Mouse (Mus musculus) adrenal gland, postnatal 36 days (tissue): Measurements from ENCODE around the gene Ewsr1. TPM values are rescaled to one million over a fixed set of nuclear protein-coding genes. Genes with fewer than 3 reads are reported as not detected.

Experiments
- DNase-seq, 2 experiments: peaks; one replicate each; pipeline ENCODE4 v3.0.0; 2021; ENCODE audit warnings: mixed read lengths in 1 of 2
- long read RNA-seq, 2 experiments: library from polyadenylated mRNA; stranded (forward); transcript quantifications; one replicate each; pipeline ENCODE4 v2.0.0; 2021; ENCODE audit warnings: borderline sequencing depth in 2 of 2
- total RNA-seq, 2 experiments: library from RNA; stranded (reverse); gene quantifications; 2 replicates each; pipeline ENCODE4 v1.2.3; 2021

Ewsr1 gene
- total RNA-seq = 100 to 1,000 TPM; 219 to 230 TPM
- long read RNA-seq, experiment 1, transcript Ewsr1-203 (17 exons, 2,588 nt) = major isoform, 125 of 250 reads
- long read RNA-seq, experiment 1, partial matches to known transcripts = 44 of 250 reads
- long read RNA-seq, experiment 1, other reads (novel, unspliced or antisense) = 78 of 250 reads
- long read RNA-seq, experiment 2, transcript Ewsr1-203 (17 exons, 2,588 nt) = major isoform, 31 of 62 reads
- long read RNA-seq, experiment 2, partial matches to known transcripts = 10 of 62 reads
- long read RNA-seq, experiment 2, other reads (novel, unspliced or antisense) = 20 of 62 reads

DNA sequence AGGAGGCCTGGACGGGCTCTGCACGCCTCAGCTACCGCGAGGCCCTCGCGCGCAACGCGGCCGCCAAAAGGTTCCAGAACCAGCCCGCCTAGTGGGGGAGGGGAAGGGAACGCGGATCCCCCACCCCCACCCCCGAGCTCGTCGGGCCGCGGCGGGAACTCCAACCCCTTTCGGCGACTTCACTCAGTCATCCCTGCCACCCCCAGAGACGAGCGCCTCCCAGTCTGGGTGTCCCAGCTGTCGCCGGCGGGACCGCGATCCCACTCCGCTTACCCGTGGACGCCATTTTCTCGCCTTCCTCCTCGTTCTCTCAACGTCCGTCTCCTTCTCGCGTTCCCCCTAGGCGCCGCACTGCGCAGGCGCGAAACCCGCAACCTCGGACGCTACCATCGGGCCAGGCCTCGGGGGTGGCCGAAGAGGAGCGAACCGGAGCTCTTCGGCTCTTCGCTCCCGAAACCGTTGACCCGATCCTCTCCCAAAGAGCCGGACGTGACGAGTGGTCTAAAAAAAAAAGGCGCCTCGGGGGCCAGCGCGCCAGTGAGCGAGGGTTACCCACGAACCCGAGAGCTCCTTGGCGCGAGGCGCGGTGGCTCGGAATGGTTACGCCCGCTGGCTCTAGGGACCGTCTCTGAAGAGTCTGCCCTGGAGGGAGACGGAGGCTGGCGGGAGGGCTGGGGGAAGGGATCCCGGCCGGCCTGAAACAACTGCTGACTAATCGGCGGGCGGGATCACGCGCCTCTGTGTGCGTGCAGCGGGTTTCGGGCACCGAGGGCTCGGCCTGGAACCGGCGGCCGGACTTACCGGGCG, at the start of gene Ewsr1, which contains the start of gene Rhbdd3:
Ewsr1 (minus strand) TSS at position 531 of the 807 bp plus-strand sequence.
Rhbdd3 (plus strand) TSS at position 191 of the 807 bp plus-strand sequence.
- DNase-seq = peak; percentile 96 to 98

DNA sequence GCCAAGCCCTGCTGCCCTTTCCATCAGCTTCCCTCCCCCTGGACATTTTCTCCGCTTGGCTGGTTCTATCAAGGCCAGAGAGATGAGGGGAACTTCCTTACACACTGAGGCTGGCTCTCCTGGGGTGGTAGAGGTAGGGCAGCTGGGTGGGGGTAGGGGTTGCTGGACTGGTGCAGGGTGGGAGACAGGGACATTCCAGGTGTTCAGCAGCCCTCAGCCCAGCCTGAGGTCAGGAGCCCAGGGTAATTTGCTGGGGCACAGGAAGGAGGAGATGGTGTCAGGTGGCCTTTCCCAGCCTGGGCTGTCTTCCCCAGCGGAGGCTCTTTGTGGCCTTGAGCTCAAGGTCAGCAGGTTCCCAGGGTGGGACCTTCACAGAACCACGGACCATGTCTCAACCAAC, 46.5 kb upstream of the Ewsr1 start:
- DNase-seq = no peak

DNA sequence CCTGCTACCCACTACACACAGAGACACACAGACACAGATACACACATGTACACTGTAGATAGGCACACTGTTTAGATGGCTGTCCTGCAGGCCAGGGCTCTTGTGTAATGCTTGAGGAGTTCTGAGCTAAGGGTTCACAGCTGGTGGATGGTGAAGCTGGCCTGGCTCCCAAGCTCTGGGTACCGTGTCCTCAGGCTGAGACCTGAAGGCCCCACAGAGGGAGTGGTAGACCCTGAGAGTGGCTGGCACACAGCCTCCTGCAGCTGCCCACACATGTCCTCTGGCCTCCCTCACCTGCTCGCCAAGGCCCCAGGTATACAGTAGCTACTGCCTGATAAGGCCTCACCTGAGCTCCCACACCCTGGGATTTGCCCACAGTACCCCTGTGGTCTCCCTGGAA, 42.9 kb upstream of the Ewsr1 start:
- DNase-seq = no peak

DNA sequence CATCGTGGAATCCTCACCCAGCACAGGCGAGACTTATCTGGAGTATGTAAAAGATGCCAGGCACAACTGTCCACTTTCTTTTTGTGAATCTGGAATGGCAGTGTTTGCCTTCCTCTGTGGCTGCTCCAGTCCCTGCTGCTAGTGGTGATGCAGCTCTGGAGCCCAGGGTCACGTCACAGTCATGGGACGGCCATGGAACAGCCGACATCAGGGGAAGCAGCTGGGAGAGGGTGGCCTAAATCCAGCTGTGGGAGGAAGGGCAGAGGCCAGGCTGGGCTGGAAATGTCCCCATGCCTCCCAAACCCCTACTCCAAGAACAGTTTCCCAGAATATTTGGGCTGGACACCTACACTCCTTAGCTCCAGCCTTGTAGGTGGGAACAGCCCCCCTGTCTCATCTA, 42.2 kb upstream of the Ewsr1 start:
- DNase-seq = peak in 1 of 2 experiments; percentile 26

GRCm38 (mm10) chr11:5140619-5141018, 41.6 kb upstream of the Ewsr1 start:
- peak; percentile 85 to 89 for DNase-seq

- no peak for DNase-seq
Measured at GRCm38 (mm10) chr11:5139372-5139771, 40.3 kb upstream of the Ewsr1 start.

DNA sequence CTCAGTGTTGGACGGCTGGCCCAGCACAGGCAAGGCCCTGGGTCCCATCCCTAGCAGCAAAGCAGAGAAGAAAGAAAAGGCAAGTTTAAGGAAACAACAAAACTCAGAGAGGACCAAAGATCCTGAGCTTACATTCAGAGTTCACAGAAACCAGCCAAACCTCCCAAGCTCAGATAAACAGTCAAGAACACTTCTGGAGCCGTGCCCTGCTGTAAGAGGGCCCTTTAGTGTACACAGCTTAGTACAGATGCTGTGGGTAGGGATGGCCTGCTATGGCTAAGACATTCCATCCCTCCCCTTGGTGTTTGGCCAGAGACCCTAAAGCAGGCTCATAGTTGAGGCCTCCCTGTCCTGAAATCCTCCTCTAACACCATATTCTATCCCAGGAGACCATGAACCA, 39.6 kb upstream of the Ewsr1 start:
- DNase-seq = no peak

- no peak for DNase-seq
Measured at GRCm38 (mm10) chr11:5135914-5136313, 36.8 kb upstream of the Ewsr1 start.

- no peak for DNase-seq
Measured at GRCm38 (mm10) chr11:5132751-5133150, 33.7 kb upstream of the Ewsr1 start.

GRCm38 (mm10) chr11:5130111-5130665, 31.1 kb upstream of the Ewsr1 start:
- DNase-seq = peak; percentile 51 to 53

- DNase-seq = peak; percentile 27 to 37
Measured at GRCm38 (mm10) chr11:5129035-5129480, 30.0 kb upstream of the Ewsr1 start.

GRCm38 (mm10) chr11:5125713-5126112, 26.6 kb upstream of the Ewsr1 start:
- no peak for DNase-seq

DNA sequence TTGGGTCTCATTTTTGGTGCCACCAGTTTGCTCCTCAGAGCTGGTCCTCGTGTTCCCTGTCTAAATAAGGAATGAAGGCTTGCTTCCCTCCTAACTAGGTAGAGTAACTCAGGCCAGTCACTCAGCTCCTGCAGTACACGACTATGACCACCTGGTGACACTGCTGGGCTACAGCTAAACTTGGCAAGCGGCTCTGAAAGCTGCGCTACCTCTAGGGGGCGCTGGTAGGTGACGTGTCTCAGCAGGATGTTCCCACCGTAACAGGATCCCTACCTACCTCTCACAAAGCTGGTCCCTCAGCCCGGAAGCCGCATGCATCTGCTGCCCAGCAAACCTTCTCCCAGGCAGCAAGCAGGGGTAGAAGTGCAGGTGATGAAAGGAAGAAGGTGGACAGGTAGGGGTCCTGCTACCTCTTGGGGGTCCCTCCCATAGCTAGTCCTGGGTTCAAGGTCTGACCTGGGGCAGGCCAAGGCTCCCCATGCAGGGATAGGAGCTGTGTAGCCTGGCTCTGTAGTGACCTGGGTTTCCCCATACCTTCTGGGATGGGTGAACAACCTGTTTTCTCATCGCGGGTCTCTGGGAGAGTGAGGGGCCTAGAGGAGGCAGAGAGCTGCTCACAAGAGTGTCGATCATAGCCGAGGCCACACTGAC, 16.0 kb upstream of the Ewsr1 start:
- DNase-seq = peak; percentile 89 to 90

DNA sequence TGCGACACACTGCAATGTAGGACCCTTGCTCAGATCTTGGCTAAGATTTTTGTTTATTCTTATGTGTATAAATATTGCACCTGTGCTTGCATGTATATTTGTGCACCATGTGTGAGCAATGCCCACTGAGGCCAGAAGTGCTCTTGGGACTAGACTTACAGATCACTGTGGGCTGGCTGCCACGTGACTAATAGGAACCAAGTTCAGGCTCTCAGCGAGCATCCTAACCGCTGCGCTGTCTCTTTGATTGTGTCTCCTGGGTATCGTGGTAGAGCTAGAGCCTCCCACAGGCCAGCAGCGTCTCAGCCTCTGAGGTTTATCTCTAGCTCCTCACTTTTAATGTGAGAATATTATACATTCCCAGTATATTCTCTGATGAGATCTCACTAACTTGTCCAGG, 14.6 kb upstream of the Ewsr1 start:
- DNase-seq = no peak

DNA sequence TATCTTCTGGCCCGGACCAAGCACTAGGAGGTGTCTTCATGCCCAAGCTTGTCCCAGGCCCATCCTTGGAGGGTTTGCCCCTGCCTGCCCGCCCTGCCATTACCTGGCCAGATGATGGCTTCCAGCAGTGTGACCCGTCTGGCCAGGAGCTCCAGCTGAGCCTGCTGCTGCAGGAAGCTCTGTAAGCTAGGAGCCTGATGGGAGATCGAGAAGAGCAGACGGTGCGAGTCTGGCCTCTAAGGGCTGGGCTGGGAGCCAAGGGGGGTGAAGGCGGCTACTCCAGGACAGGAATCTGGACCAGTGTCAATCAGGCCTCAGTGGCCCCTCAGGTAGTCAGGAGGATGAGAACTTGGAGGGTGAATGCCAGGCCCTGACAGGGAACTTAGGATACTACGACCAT, 10.4 kb upstream of the Ewsr1 start:
- no peak for DNase-seq

- no peak for DNase-seq
Measured at GRCm38 (mm10) chr11:5103986-5104509, 5.0 kb upstream of the Ewsr1 start.

DNA sequence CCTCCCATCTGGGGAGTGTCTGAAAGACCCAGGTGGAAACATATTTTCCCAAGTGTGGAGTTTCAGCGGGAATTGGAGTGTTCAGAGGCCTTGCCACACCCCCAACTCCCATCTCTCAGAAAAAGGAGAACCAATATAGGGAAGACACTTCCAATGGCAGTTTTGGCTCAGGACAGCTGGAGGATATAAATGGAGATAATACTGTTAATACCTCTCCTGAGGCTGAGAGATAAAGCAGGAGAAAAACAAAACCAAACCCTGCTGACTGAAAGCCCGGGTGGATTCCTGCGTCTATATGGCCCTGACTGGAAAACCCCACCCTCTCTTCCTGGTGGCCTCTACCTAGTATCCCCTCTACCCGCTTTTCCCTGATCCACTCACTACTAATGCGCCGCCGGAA, 3.3 kb upstream of the Ewsr1 start:
- DNase-seq = no peak

- DNase-seq = no peak
Measured at GRCm38 (mm10) chr11:5101641-5102040, 2.6 kb upstream of the Ewsr1 start.

- no peak for DNase-seq
Measured at GRCm38 (mm10) chr11:5100801-5101200, 1.7 kb upstream of the Ewsr1 start.

- DNase-seq = no peak
Measured at GRCm38 (mm10) chr11:5100283-5100682, 1.2 kb upstream of the Ewsr1 start.

DNA sequence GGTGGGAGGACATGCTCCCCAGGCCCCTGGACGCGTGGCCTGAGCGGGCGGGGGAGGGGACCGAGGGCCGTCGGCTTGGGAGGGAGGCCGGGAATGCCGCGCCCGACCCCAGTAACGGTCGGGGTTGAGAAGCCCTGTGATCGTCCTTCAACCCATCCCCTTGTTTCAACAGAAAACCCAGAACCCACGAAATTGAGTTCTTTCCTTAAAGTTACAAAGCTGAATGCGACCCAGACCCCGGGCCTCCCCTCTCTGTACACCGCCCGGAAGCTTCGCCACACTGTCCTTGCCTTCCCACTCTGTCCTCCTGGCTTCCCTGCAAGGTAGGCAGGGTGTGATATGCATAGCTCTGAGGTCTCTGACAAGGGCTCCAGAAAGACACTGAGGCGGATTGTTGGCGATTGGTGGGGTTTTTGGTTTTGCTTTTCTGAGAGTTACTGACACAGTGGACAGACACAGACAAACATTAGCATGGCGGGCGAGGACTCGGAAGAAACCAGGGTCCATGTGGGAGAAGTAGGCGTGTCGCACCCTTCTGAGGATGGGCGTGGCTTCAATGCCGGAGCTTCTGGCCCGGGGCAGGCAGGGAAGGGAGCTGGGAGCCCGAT, 614 bp upstream of the Ewsr1 start:
- peak; percentile 89 to 90 for DNase-seq
